Mouse (Mus musculus) E14TG2a.4 (cell line): ENCODE measurements around the gene Pde1a.

ENCODE experiments used
- CTCF ChIP-seq: conservative IDR thresholded peaks from 2 replicates; pipeline ENCODE4 v1.5.1; 2014; ENCODE audit warnings: low read length
- POU5F1 ChIP-seq: IDR thresholded peaks from 2 replicates; pipeline ENCODE4 v1.6.1; 2014; ENCODE audit warnings: low read length, borderline replicate concordance

DNA sequence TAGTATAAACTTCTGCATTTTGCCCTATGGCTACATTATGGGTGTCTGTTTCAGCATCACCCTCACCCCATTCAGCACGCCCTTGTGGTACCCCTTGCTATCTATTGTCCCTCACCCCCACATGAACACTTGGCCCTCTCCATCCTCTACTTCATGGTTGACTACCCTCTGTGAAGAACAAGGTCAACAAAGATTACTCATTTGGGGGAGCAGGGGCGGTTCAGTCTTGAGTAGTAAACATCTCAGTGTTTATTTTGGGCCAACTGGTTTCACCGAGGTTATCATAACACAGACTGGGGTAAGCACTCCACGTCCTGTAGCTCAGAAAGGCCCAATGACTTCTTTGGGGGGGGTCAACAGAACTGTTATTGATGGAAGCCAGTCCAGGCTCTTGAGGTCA, 164.3 kb downstream of the Pde1a start:
- TF ChIP-seq CTCF (no peak), POU5F1 (no peak)
